Mouse (Mus musculus) B cell, adult 2 months (primary cell): ENCODE measurements around the gene Smoc2.

Source experiments
- DNase-seq, 2 experiments: peaks; one replicate each; pipeline ENCODE4 v3.0.0; 2022

Smoc2 gene

DNA sequence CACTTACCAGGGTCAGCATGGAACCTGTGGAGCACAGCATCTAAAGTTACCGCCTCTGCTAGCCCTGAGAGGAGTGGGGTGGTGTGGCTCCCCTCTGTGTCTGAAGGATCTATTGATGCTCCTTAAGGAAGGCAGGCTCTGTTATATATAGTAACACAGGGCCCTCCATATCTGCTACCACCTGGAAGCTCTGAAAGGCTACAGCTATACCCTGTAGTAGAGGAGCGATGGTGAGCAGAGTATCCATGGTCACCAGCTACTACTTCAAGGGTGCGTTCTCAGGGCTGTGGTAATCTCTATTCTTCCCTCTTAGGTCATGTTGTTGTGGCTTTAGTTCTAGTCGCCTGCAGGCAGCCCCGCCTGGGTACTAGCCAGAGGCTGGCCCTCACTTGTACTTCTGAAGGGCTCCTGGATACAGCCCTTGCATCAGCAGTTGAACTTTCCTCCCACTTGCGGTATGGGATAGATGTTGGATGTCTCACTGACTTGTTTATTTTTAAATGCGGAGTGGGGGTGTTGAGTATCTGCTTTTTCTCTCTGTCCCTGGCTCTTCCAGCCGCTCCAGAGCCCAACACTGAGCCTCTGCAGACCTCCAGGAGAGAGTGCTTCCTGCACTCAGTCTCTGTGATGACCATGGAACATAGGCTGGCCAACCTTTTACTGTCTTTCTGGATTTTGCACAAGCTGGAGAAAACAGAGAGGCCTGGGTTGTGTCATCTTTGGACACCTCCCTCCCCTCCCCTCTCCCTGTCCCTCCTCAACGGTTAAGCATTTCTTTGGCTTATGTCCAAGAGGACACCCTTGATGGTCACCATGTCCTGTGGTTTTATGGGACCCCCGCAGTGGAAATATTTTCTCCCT, 74.1 kb downstream of the Smoc2 start:
- DNase-seq: no peak

DNA sequence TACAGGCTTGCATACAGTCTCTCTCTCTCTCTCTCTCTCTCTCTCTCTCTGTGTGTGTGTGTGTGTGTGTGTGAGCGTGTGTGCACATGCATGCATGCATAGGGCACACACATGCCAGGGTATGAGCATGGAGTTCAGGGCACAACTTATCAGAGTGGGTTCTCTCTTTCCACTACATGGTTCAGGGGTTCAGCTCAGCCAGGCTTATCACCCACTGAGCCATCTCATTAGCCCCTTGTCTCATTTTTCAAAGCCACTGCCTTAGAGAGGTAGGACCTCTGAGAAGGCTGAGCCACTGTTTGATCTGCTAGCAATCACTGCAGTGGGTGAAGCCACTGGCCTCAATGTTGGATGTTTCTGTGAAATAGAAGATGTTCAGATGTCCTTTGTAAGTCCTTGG, 82.2 kb downstream of the Smoc2 start:
- DNase-seq: no peak

DNA sequence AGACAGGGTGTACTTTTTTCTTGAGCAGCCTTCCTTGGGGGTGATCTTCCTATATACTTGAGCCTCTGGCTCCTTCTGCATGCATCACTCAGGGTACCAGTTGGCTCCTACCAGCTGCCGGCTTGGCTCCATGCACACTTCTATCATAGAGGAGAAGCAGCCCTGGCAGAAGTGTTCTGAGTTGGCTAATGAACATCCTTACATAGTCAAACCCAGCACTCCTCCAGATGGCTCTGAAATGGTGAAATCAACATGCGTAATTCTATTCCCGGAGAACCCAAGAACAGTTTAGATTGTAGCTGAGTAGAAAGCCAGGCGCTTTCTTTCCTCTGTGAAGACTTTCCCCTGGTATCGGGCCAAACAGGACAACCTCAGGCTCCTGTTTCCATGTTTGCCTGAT, 91.2 kb downstream of the Smoc2 start:
- DNase-seq: no peak

DNA sequence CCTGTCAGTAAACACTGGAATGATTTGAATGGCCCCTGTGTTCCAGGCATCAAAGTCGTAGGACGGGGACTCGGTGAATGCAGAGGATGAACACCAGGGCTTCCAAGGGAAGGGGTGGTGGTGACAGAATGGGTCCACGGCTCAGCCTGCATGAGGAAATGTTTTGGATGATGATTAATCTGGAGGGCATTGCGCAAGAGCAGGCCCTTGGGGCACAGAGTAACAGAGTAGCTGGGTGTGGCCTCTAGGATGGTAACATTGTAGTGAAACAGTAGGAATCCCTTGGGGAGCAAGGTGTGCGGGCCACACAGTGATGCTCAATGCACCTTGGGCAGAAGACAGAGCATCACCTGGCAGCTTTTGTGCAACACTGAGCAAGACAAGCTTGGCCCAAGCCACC, 92.3 kb downstream of the Smoc2 start:
- DNase-seq: no peak

GRCm38 (mm10) chr17:14372324-14373145, 93.2 kb downstream of the Smoc2 start:
- DNase-seq: no peak

DNA sequence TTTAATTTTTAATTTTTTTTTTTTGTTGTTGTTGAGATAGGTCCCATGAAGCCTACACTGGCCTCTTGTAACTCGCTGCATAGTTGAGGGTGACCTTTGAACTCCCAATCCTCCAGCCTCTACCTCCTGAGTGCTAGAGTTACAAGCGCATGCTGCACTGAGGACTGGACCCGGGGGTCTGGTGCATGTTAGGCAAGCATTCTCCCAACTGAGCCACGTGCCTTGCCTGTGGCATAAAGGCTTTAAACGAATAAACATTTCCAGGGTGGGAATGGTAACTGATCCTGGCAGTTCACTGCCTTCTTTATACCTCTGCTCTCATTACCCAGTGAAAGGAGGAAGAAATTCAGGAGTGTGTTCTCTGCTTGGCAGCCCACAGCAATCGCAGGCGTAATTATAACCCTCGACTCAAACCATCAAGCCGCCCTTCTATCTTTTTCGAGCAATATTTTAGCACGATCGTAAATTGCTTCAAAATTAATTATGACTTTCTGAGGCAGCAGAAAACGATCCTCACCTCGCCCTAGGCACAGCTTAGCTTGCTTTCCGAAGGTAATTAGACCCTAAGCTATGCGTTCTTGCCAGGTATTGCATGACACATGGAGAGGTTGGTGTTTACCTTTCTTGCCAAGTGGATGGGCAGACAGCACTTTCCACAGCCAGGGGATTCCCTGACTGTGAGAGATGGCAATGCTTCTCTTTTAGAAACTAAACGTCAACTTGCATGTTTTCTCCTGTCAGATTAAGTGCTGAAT, 99.6 kb downstream of the Smoc2 start:
- DNase-seq: no peak

GRCm38 (mm10) chr17:14379518-14379917, 100.2 kb downstream of the Smoc2 start:
- DNase-seq: no peak

- DNase-seq: no peak
Measured at GRCm38 (mm10) chr17:14379966-14380365, 100.7 kb downstream of the Smoc2 start.

DNA sequence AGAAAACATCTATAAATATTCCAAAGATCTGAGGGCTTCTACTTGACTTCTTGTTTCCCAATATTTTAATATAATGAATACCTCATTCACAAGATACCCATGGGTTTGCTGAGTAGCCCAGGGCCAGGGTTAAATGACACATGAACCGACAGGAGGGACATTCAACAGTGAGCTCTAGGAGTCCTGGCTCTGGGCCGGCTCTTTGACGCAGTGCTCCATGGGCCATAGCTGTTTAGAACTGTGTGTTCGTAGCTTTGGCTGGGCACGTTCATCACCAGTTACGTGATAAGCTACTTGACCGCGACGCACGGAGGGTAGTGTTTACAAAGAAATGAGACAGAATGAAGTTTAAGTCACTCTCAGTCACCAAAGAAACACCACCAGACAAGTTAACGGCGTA, 101.2 kb downstream of the Smoc2 start:
- DNase-seq: no peak

DNA sequence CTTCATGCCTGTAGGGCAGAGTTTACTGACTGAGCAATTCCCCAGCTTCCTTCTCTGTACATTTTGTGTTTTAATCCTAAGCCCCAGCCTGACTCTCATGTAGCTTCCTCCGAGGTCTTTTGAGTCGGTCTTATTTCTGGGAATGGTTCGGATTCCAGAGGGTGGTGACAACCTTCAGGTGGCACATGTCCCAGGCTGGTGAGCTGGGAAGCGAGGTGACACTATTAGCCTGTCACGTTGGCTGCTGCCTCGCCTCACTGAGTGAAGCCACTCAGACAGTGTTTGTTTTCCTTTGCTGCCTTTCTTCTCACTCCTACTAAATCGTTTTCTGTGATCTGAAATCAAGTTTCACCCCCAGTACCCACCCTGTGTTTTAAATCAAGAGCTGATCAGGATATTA, 102.2 kb downstream of the Smoc2 start:
- DNase-seq: no peak

DNA sequence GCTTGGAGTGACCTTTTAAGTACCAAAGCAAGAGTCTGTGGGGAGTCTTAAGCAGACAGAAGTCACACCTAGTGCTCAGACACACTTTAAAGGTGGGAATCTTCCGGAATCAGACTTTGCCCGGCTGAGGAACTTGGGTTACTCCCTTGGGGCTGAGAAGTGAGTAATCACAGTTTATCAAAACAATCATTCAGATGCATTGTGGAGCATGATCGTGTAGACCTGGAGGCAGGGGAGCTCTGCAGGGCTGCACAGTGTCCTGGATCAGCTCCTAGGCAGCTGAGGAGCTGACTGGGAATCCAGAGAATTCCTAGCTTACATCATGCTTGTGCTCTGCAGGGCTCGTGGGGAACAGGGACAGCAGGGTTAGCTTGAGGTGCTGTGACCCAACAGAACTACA, 104.7 kb downstream of the Smoc2 start:
- DNase-seq: no peak

DNA sequence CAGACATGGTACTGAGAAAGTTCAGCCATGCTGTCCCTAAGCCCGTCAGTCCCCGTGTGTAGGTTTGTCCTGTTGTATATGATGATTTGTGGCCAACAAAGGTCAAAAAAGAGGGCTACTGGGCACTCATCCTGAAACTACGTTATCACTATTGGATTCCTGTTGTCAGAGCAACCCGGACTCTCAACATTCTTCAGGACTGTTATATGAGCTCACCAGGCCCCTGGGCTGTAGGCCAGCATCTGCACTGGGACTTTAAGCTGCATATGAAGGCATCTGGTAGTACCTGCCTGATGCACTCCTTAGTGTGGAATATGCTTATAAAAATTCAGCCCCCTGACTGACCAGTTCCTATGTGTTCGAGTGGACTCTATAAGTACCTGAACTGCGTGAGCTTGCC, 105.7 kb downstream of the Smoc2 start:
- DNase-seq: no peak

DNA sequence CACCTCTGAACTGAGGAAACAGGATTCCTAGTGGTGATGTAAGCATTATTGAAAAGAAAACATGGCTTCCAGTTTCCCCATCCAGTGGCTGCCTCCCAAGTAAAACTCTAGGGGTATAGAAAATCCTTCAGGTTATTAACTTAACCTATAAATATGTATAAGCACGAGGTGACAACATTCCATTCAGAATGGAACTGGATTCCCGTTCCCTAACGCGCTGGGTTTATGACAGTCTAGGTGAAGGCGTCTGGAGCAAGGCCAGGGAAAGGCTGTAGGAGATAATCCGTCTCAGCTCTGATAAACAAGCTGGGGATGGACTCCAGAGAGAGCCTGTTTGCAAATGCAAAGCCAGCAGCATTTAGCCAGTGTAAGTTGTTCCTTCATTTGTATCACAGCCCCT, 108.0 kb downstream of the Smoc2 start:
- DNase-seq: no peak

DNA sequence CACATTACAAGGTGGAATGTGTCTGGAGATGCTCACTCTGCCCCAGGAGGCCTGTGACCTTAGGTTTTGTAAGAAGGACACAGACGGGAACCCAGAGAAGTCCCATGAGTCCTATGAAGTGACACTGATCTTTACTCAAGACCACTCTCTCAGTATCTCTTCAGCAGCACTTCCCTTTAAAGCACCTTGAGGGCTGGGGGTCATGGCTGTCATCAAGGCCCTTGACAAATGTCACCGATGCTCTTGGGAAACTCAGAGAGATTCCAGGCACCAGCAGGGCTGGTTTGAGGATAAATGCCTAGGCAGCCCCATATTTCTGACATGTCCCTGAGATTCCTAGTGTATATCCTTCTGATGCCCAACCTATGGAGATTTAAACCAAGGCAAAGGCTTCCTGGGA, 113.1 kb downstream of the Smoc2 start:
- no peak for DNase-seq

DNA sequence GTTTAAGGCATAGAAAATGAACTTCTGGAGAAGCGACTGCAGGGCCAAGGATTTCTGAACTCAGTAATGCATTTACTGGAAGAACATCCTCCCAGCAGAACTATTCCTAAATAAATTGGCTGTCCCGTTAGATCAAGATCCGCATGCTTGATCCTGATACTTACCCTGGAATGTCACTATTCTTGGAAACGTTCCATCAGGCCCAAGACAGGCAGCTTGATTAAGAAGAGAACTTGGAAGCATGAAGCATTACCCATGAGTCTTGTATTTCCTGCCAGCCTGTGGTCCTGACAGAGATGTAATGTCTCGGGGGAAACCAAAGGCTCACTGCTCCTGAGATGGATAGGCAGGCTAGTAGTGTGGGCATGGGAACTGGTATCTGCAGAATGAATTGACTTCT, 115.6 kb downstream of the Smoc2 start:
- DNase-seq: no peak

- no peak for DNase-seq
Measured at GRCm38 (mm10) chr17:14397456-14397855, 118.2 kb downstream of the Smoc2 start.

DNA sequence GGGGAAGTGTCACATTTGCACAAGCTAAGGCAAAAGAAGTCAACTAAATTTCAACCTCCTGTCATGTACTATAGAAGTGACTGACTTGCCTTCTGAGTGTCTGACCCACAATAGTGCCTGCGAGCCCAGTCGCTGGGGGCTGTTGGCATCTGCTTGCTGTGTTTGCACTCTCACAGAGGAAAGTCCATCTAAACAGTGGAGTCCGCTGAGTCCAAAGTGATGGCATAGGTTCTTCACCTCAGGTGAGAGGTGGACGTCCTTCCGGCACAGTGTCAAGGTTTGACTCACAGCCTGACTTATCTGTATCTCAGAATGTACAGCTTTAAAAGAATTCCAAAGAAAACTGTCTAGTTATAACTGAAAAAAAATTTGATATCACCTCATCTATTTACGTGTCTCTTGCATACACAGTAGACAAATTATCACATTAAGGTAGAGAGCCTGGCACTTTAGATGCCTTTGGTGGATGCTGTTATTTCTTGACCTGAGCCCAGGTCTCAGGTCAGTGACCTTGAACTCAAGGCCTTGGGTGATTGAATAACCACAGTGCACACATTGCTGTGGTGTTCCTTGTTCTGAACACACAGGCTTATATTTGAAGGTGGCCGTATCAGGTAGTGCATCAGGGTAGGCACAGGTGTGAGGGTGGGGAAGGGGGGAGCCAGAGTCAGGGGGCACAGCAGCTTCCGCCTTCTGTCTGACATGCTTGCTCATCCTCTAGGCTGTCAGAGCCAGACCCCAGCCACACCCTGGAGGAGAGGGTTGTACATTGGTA, 119.5 kb downstream of the Smoc2 start:
- DNase-seq: no peak

GRCm38 (mm10) chr17:14400960-14401359, 121.7 kb downstream of the Smoc2 start:
- DNase-seq: no peak

DNA sequence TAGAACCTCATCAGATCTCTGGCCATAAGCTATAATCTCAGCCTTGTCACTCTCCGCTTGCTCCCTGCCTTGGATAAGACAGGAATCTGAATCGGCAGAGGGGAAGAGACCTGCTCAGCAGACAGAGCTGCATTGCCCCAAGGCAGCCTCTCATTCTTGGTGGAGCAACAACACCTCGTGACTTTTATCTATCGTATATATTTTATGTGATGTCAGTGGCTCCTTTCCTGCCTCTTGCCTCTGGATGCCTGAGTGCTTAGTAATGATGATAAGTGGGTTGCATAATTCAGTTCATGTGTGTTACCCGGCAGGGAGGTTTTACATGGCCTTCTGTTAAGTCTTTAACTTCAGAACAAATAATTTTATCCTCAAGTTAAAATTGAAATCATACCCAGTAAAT, 128.6 kb downstream of the Smoc2 start:
- no peak for DNase-seq

GRCm38 (mm10) chr17:14412460-14412859, 133.2 kb downstream of the Smoc2 start:
- DNase-seq: no peak

GRCm38 (mm10) chr17:14414511-14414910, 135.2 kb downstream of the Smoc2 start:
- no peak for DNase-seq

GRCm38 (mm10) chr17:14420460-14421046, 141.2 kb downstream of the Smoc2 start:
- no peak for DNase-seq
